Mouse (Mus musculus) MEL (cell line): ENCODE results near the gene Spata9. TPM values are rescaled to one million over a fixed set of nuclear protein-coding genes. Genes with fewer than 3 reads are reported as not detected.

ENCODE experiments used
- DNase-seq: peaks from one replicate; pipeline ENCODE4 v3.0.0; 2011; ENCODE audit warnings: low read depth, low spot score
- H3K27ac ChIP-seq: 2 replicates; pipeline ENCODE4 v1.5.1; 2012; ENCODE audit warnings: low read depth, mild to moderate bottlenecking, control low read depth, low read length, moderate library complexity; ENCODE audit not compliant: control insufficient read depth
- H3K27me3 ChIP-seq, 2 experiments: fragments of 150-350 bp in 1 of 2; sonication (generic) in 1 of 2; 2 replicates each; pipeline ENCODE4 v1.6.1; 2012; ENCODE audit warnings: low read length in 2 of 2, mild to moderate bottlenecking in 2 of 2, improper control_type of control experiment in 1 of 2, moderate library complexity in 1 of 2; ENCODE audit not compliant: insufficient read depth in 2 of 2, control insufficient read depth in 1 of 2
- H3K36me3 ChIP-seq, 2 experiments: 2 replicates each; pipeline ENCODE4 v1.6.1; 2012 to 2014; ENCODE audit warnings: low read length in 2 of 2, improper control_type of control experiment in 1 of 2, inconsistent platforms in 1 of 2, mild to moderate bottlenecking in 1 of 2; ENCODE audit not compliant: insufficient read depth in 2 of 2, control insufficient read depth in 1 of 2
- H3K4me1 ChIP-seq, 2 experiments: fragments of 150-350 bp in 1 of 2; sonication (generic) in 1 of 2; 2 replicates each; pipeline ENCODE4 v1.6.1; 2012; ENCODE audit warnings: low read length in 2 of 2, improper control_type of control experiment in 1 of 2, mild to moderate bottlenecking in 1 of 2; ENCODE audit not compliant: insufficient read depth in 2 of 2, control insufficient read depth in 1 of 2
- H3K4me3 ChIP-seq, 2 experiments: fragments of 150-350 bp in 1 of 2; sonication (generic) in 1 of 2; 2 replicates each; pipeline ENCODE4 v1.5.1; 2012; ENCODE audit warnings: low read depth in 2 of 2, low read length in 2 of 2, mild to moderate bottlenecking in 2 of 2, moderate library complexity in 2 of 2, control low read depth in 1 of 2, improper control_type of control experiment in 1 of 2; ENCODE audit not compliant: control insufficient read depth in 1 of 2, insufficient read depth in 1 of 2
- H3K79me2 ChIP-seq: 2 replicates; pipeline ENCODE4 v1.6.1; 2012; ENCODE audit warnings: mild to moderate bottlenecking, low read length, moderate library complexity; ENCODE audit not compliant: control insufficient read depth, poor library complexity, insufficient read depth
- H3K9ac ChIP-seq: 2 replicates; pipeline ENCODE4 v1.6.1; 2012; ENCODE audit warnings: low read depth, mild to moderate bottlenecking, control low read depth, low read length, moderate library complexity; ENCODE audit not compliant: control insufficient read depth, poor library complexity, severe bottlenecking
- H3K9me3 ChIP-seq: fragments of 150-350 bp; sonication (generic); replicated peaks from 2 replicates; pipeline ENCODE4 v1.6.1; 2012; ENCODE audit warnings: mild to moderate bottlenecking, low read length, improper control_type of control experiment, moderate library complexity; ENCODE audit not compliant: insufficient read depth
- BHLHE40 ChIP-seq: IDR thresholded peaks from 2 replicates; pipeline ENCODE4 v1.6.1; 2012; ENCODE audit warnings: low read depth, mild to moderate bottlenecking, inconsistent platforms, low read length, improper control_type of control experiment, borderline replicate concordance
- EP300 ChIP-seq, 2 experiments: IDR thresholded peaks; 2 replicates each; pipeline ENCODE4 v1.6.1; 2011; ENCODE audit warnings: improper control_type of control experiment in 2 of 2, low read length in 2 of 2, low read depth in 1 of 2, mild to moderate bottlenecking in 1 of 2
- ETS1 ChIP-seq: IDR thresholded peaks from 2 replicates; pipeline ENCODE4 v1.6.1; 2012; ENCODE audit warnings: low read depth, mild to moderate bottlenecking, inconsistent platforms, low read length, improper control_type of control experiment, moderate library complexity
- GABPA ChIP-seq: IDR thresholded peaks from 2 replicates; pipeline ENCODE4 v1.6.1; 2012; ENCODE audit warnings: low read depth, mild to moderate bottlenecking, inconsistent platforms, low read length, improper control_type of control experiment, moderate library complexity
- GATA1 ChIP-seq: IDR thresholded peaks from 2 replicates; pipeline ENCODE4 v1.6.1; 2011; ENCODE audit warnings: low read depth, low read length, improper control_type of control experiment
- JUND ChIP-seq: IDR thresholded peaks from 2 replicates; pipeline ENCODE4 v1.6.1; 2011; ENCODE audit warnings: low read depth, mild to moderate bottlenecking, improper control_type of control experiment, low read length
- KAT2A ChIP-seq: conservative IDR thresholded peaks from 2 replicates; pipeline ENCODE4 v1.6.1; 2012; ENCODE audit warnings: low read depth, low read length, improper control_type of control experiment, inconsistent platforms
- MAFK ChIP-seq: IDR thresholded peaks from 2 replicates; pipeline ENCODE4 v1.6.1; 2011; ENCODE audit warnings: low read depth, mild to moderate bottlenecking, low read length, improper control_type of control experiment, borderline replicate concordance
- MXI1 ChIP-seq: IDR thresholded peaks from 2 replicates; pipeline ENCODE4 v1.6.1; 2011; ENCODE audit warnings: mild to moderate bottlenecking, low read depth, low read length, improper control_type of control experiment
- MYB ChIP-seq: IDR thresholded peaks from 2 replicates; pipeline ENCODE4 v1.6.1; 2011; ENCODE audit warnings: mild to moderate bottlenecking, low read depth, low read length, improper control_type of control experiment
- MYC ChIP-seq: IDR thresholded peaks from 2 replicates; pipeline ENCODE4 v1.6.1; 2011; ENCODE audit warnings: low read depth, mild to moderate bottlenecking, low read length, improper control_type of control experiment, moderate library complexity
- NELFE ChIP-seq: IDR thresholded peaks from 2 replicates; pipeline ENCODE4 v1.6.1; 2011; ENCODE audit warnings: low read depth, low read length, improper control_type of control experiment
- POLR2A ChIP-seq, 2 experiments: IDR thresholded peaks; 2 replicates each; pipeline ENCODE4 v1.6.1; 2011 to 2012; ENCODE audit warnings: low read length in 2 of 2, mild to moderate bottlenecking in 2 of 2, control low read depth in 1 of 2, improper control_type of control experiment in 1 of 2, low read depth in 1 of 2, moderate library complexity in 1 of 2; ENCODE audit not compliant: control insufficient read depth in 1 of 2, insufficient read depth in 1 of 2, poor library complexity in 1 of 2
- POLR2AphosphoS2 ChIP-seq: IDR thresholded peaks from 2 replicates; pipeline ENCODE4 v1.6.1; 2011; ENCODE audit warnings: low read length, improper control_type of control experiment
- RAD21 ChIP-seq: IDR thresholded peaks from 2 replicates; pipeline ENCODE4 v1.6.1; 2011; ENCODE audit warnings: mild to moderate bottlenecking, low read depth, low read length, improper control_type of control experiment
- RCOR1 ChIP-seq: IDR thresholded peaks from 2 replicates; pipeline ENCODE4 v1.6.1; 2012; ENCODE audit warnings: low read depth, mild to moderate bottlenecking, inconsistent platforms, low read length, improper control_type of control experiment
- SIN3A ChIP-seq: IDR thresholded peaks from 2 replicates; pipeline ENCODE4 v1.6.1; 2012; ENCODE audit warnings: low read length, improper control_type of control experiment, inconsistent platforms
- TAL1 ChIP-seq: IDR thresholded peaks from 2 replicates; pipeline ENCODE4 v1.6.1; 2012; ENCODE audit warnings: mild to moderate bottlenecking, inconsistent platforms, low read length, moderate library complexity, mixed read lengths
- TBP ChIP-seq: IDR thresholded peaks from 2 replicates; pipeline ENCODE4 v1.8.0; 2011; ENCODE audit warnings: low read depth, low read length, improper control_type of control experiment
- TCF12 ChIP-seq: IDR thresholded peaks from 2 replicates; pipeline ENCODE4 v1.6.1; 2014; ENCODE audit warnings: low read depth, mild to moderate bottlenecking, inconsistent platforms, low read length, improper control_type of control experiment, moderate library complexity
- USF1 ChIP-seq: IDR thresholded peaks from 2 replicates; pipeline ENCODE4 v1.6.1; 2014; ENCODE audit warnings: low read depth, mild to moderate bottlenecking, inconsistent platforms, low read length, improper control_type of control experiment, moderate library complexity
- ZMIZ1 ChIP-seq: IDR thresholded peaks from 2 replicates; pipeline ENCODE4 v1.6.1; 2012; ENCODE audit warnings: low read depth, mild to moderate bottlenecking, inconsistent platforms, low read length, improper control_type of control experiment, moderate library complexity
- ZNF384 ChIP-seq: IDR thresholded peaks from 2 replicates; pipeline ENCODE4 v1.6.1; 2012; ENCODE audit warnings: low read depth, mild to moderate bottlenecking, inconsistent platforms, low read length, improper control_type of control experiment
- polyA plus RNA-seq, 2 experiments: library from polyadenylated mRNA; stranded (reverse) in 1 of 2; unstranded in 1 of 2; fragments of >175 nt in 1 of 2; fragments of >200 nt in 1 of 2; gene quantifications; 2 replicates each; pipeline versions ENCODE4 v1.2.1 to v1.2.4; 2012; ENCODE audit warnings: low replicate concordance in 2 of 2, low read depth in 1 of 2; ENCODE audit not compliant: insufficient read length in 2 of 2, insufficient read depth in 1 of 2, missing spikeins in 1 of 2
- total RNA-seq: library from RNA; depleted of rRNA; stranded (reverse); fragments of 300-350 nt; gene quantifications from 2 replicates; pipeline ENCODE4 v1.2.3, GENCODE M21; 2012

Spata9 gene
- total and polyA plus RNA-seq, 3 experiments, result 0.78 TPM; not detected in 2

DNA sequence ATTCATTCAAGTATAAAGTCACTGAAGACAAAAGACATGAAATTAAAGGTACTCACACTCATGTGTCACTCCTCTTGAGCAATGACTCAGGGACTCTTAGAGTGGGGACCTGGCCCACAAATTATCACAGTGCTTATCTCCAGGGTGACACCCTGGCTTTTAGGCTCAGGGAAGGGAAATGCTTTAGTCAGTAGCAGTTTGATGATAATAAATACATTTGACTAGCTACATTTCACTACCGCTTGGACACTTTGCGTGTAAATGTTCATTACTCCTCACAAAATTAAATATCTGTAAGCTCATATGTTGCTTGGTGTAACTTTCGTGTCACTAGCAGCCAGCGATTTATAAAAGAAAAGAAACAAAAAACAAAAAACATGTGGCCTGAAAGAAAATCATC, 50.5 kb downstream of the Spata9 start:
- Histone ChIP-seq H3K9me3 (no peaks in the 10 kb centered on the region), H3K27ac (peak overlapping the region; percentile 90), H3K79me2 (peaks cover 27% of the 10 kb centered on the region), H3K36me3 (peaks cover 0 to 23% of the 10 kb centered on the region in 2 experiments; a peak in 3 of 4 replicates), H3K4me1 (peaks cover 15% of the 10 kb centered on the region in 2 experiments), H3K4me3 (peak overlapping the region; percentile 70 to 94), H3K27me3 (no peaks in the 10 kb centered on the region), H3K9ac (peak overlapping the region; percentile 96)
- peak; percentile 91 for DNase-seq
- TF ChIP-seq BHLHE40, result no peak
- TF ChIP-seq MYB, result no peak
- no peak for TF ChIP-seq ZNF384
- TF ChIP-seq SIN3A, result peak; percentile 87
- peak; percentile 55; the same call in 1 of the 2 replicates for TF ChIP-seq RCOR1
- peak; percentile 73 for TF ChIP-seq NELFE
- TF ChIP-seq RAD21, result no peak
- TF ChIP-seq POLR2AphosphoS2, result peak; percentile 75; the same call in 1 of the 2 replicates
- peak; percentile 85 for TF ChIP-seq TCF12
- peak; percentile 85 for TF ChIP-seq MXI1
- no peak for TF ChIP-seq USF1
- peak; percentile 94 for TF ChIP-seq ETS1
- peak; percentile 87 to 94 for TF ChIP-seq EP300 (IDR thresholded peaks at IDR 0.05; ENCODE audit: low read depth in 1 of 2, low read length in 2 of 2)
- peak; percentile 48; the same call in 1 of the 2 replicates for TF ChIP-seq MYC
- TF ChIP-seq TBP, result peak; percentile 97
- peak in 1 of 2 experiments; percentile 72; a peak in 2 of 4 replicates for TF ChIP-seq POLR2A (IDR thresholded peaks at IDR 0.05; ENCODE audit: control insufficient read depth in 1 of 2, insufficient read depth in 1 of 2, low read depth in 1 of 2, low read length in 2 of 2, poor library complexity in 1 of 2)
- TF ChIP-seq GABPA, result peak; percentile 84
- 0 out of 2 replicates have a peak, but pooled peaks have one; percentile 6 for TF ChIP-seq KAT2A
- peak; percentile 69; the same call in 1 of the 2 replicates for TF ChIP-seq JUND
- TF ChIP-seq TAL1, result peak; percentile 53
- peak; percentile 98 for TF ChIP-seq GATA1
- peak; percentile 70 for TF ChIP-seq ZMIZ1
- TF ChIP-seq MAFK, result peak; percentile 21; the same call in 1 of the 2 replicates
